Mouse (Mus musculus) kidney, postnatal 0 days (tissue): Measurements from ENCODE around the gene Nol8. TPM values are rescaled to one million over a fixed set of nuclear protein-coding genes. Genes with fewer than 3 reads are reported as not detected.

Source experiments
- ATAC-seq: fragments of 200-750 bp; cut with Nextera tagmentation; replicated peaks from 2 replicates; pipeline ENCODE4 v1.8.0; 2017; ENCODE audit warnings: low read depth, moderate number of reproducible peaks, moderate TSS enrichment, moderate library complexity; ENCODE audit not compliant: low FRiP score
- DNase-seq: peaks from one replicate; pipeline ENCODE4 v3.0.0-alpha.2; 2016; ENCODE audit warnings: low spot score
- H3K27ac ChIP-seq: fragments of 300-500 bp; sonication (generic); 2 replicates; pipeline ENCODE4 v1.5.1; 2014; ENCODE audit warnings: mild to moderate bottlenecking
- H3K27me3 ChIP-seq: fragments of 300-500 bp; sonication (generic); 2 replicates; pipeline ENCODE4 v1.6.1; 2014; ENCODE audit warnings: low read length, mixed read lengths; ENCODE audit not compliant: insufficient read depth
- H3K36me3 ChIP-seq: fragments of 300-500 bp; sonication (generic); 2 replicates; pipeline ENCODE4 v1.6.1; 2014; ENCODE audit warnings: low read length, mixed read lengths; ENCODE audit not compliant: insufficient read depth
- H3K4me1 ChIP-seq: fragments of 300-500 bp; sonication (generic); replicated peaks from 2 replicates; pipeline ENCODE4 v1.6.1; 2014; ENCODE audit warnings: antibody characterized with exemption, low read length, mixed read lengths; ENCODE audit not compliant: insufficient read depth
- H3K4me2 ChIP-seq: fragments of 300-500 bp; sonication (generic); 2 replicates; pipeline ENCODE4 v1.6.1; 2014; ENCODE audit warnings: mild to moderate bottlenecking, low read length, moderate library complexity, mixed read lengths
- H3K4me3 ChIP-seq: fragments of 300-500 bp; sonication (generic); replicated peaks from 2 replicates; pipeline ENCODE4 v1.5.1; 2014; ENCODE audit warnings: low read depth, low read length
- H3K9ac ChIP-seq: fragments of 300-500 bp; sonication (generic); 2 replicates; pipeline ENCODE4 v1.6.1; 2014; ENCODE audit warnings: low read depth, low read length
- H3K9me3 ChIP-seq: fragments of 300-500 bp; sonication (generic); replicated peaks from 2 replicates; pipeline ENCODE4 v1.6.1; 2016; ENCODE audit warnings: low read length, inconsistent platforms, mixed read lengths
- CTCF ChIP-seq: IDR thresholded peaks from 2 replicates; pipeline ENCODE4 v1.5.1; 2016; ENCODE audit warnings: antibody characterized with exemption, low read depth, mild to moderate bottlenecking, moderate library complexity
- WGBS: fragments of 180-500 bp; shearing (Covaris S2); extraction: QIAGEN DNeasy Blood & Tissue Kit; methylation state at CpG from one replicate; pipeline ENCODE4 v1.1.7; 2014; 5-methylcytosine and 5-hydroxymethylcytosine counted together
- polyA plus RNA-seq: library from polyadenylated mRNA; unstranded; fragments of >200 nt; fragmentation: Nextera tagmentation; extraction: Ambion mirVana; gene quantifications from 2 replicates; pipeline ENCODE4 v1.2.1, GENCODE M21; 2015

Nol8 gene
- polyA plus RNA-seq, 1 experiment from 2014 or later, result 19.3 TPM

- no peaks in the 10 kb centered on the region for H3K4me1 ChIP-seq
- no peaks in the 10 kb centered on the region for H3K27me3 ChIP-seq
- WGBS, result 79% methylated on average over 1 of the region's 1 CpGs
- no peak for ATAC-seq
- no peak overlapping the region for H3K4me2 ChIP-seq
- no peak overlapping the region for H3K27ac ChIP-seq
- no peak for TF ChIP-seq CTCF
- H3K4me3 ChIP-seq, result no peak overlapping the region
- H3K9me3 ChIP-seq, result no peaks in the 10 kb centered on the region
- H3K36me3 ChIP-seq, result no peaks in the 10 kb centered on the region
- no peak overlapping the region for H3K9ac ChIP-seq
- DNase-seq, result no peak
Measured at GRCm38 (mm10) chr13:49623216-49623615, 29.7 kb upstream of the Nol8 start.

DNA sequence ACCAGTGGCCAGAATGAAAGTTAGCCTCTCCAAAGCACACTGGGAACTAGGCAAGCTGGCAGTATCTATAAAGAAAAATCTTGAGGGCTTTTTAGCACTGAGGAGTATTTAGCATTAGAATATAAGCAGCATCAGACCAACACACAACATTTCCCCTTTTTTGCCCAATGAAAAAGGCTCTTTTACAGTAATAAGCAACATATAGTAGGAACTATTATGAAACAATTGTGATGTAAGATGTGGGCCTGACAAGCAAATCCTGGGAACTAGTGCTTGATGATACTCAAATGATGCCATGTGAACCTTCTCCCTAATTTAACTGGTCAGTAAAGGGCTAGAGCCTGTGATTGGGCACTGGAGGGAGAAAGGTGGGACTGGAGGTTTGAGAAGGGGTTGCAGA, 24.7 kb upstream of the Nol8 start:
- Histone ChIP-seq H3K9ac (no peak overlapping the region), H3K36me3 (no peaks in the 10 kb centered on the region), H3K4me1 (no peaks in the 10 kb centered on the region), H3K4me2 (no peak overlapping the region), H3K27me3 (no peaks in the 10 kb centered on the region), H3K9me3 (no peaks in the 10 kb centered on the region), H3K27ac (no peak overlapping the region), H3K4me3 (no peak overlapping the region)
- ATAC-seq (no peak), DNase-seq (no peak)
- TF ChIP-seq CTCF, result no peak

- H3K4me3 ChIP-seq, result no peak overlapping the region
- no peak overlapping the region for H3K4me2 ChIP-seq
- H3K9ac ChIP-seq, result no peak overlapping the region
- ATAC-seq (no peak), DNase-seq (no peak)
- 86% methylated on average over 2 of the region's 2 CpGs for WGBS
- TF ChIP-seq CTCF, result no peak
- H3K27ac ChIP-seq, result no peak overlapping the region
- no peaks in the 10 kb centered on the region for H3K36me3 ChIP-seq
- H3K4me1 ChIP-seq, result no peaks in the 10 kb centered on the region
- no peaks in the 10 kb centered on the region for H3K27me3 ChIP-seq
- H3K9me3 ChIP-seq, result no peaks in the 10 kb centered on the region
Measured at GRCm38 (mm10) chr13:49629076-49629475, 23.8 kb upstream of the Nol8 start.

DNA sequence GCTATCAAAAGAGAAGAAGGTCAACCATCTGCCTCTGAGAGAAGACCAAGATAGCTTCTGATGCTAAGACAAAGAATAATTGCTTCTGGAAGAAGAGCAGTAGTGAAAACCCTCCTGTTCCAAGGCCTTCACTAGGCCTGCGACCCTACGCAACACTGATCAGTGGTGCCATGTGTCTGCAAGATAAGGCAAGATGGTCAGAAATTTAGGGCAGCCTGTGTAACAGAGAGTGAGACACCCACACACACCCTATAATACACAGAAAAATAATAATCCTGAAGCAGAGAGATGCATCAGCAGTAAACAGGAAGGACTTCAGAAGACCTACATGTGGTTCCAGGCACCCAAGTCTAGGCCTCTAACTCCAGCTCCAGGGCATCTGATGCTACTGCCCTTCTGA, 12.9 kb upstream of the Nol8 start:
- Histone ChIP-seq H3K4me1 (no peaks in the 10 kb centered on the region), H3K9me3 (no peaks in the 10 kb centered on the region), H3K4me2 (no peak overlapping the region), H3K27ac (no peak overlapping the region), H3K36me3 (no peaks in the 10 kb centered on the region), H3K4me3 (no peak overlapping the region), H3K27me3 (no peaks in the 10 kb centered on the region), H3K9ac (no peak overlapping the region)
- DNase-seq (no peak), ATAC-seq (no peak)
- 91% methylated on average over 2 of the region's 2 CpGs for WGBS
- no peak for TF ChIP-seq CTCF

- WGBS, result 64% methylated on average over 6 of the region's 6 CpGs
Measured at GRCm38 (mm10) chr13:49642650-49643049, 10.2 kb upstream of the Nol8 start.

GRCm38 (mm10) chr13:49643669-49644362, 9.1 kb upstream of the Nol8 start:
- no peak overlapping the region for H3K9ac ChIP-seq
- no peak overlapping the region for H3K4me2 ChIP-seq
- H3K9me3 ChIP-seq, result no peaks in the 10 kb centered on the region
- no peaks in the 10 kb centered on the region for H3K4me1 ChIP-seq
- ATAC-seq (no peak), DNase-seq (no peak)
- H3K4me3 ChIP-seq, result no peak overlapping the region
- H3K27me3 ChIP-seq, result no peaks in the 10 kb centered on the region
- TF ChIP-seq CTCF, result no peak
- H3K36me3 ChIP-seq, result no peaks in the 10 kb centered on the region
- H3K27ac ChIP-seq, result no peak overlapping the region

More at GRCm38 (mm10) chr13:49642650-49643049, 10.2 kb upstream of the Nol8 start:
- ATAC-seq (no peak), DNase-seq (no peak)
- H3K4me1 ChIP-seq, result no peaks in the 10 kb centered on the region
- no peak overlapping the region for H3K27ac ChIP-seq
- H3K4me2 ChIP-seq, result no peak overlapping the region
- TF ChIP-seq CTCF, result no peak
- H3K9me3 ChIP-seq, result no peaks in the 10 kb centered on the region
- H3K4me3 ChIP-seq, result no peak overlapping the region
- no peak overlapping the region for H3K9ac ChIP-seq
- H3K36me3 ChIP-seq, result no peaks in the 10 kb centered on the region
- no peaks in the 10 kb centered on the region for H3K27me3 ChIP-seq
